Mouse (Mus musculus): ENCODE results near the gene Mybpc1.

DNA sequence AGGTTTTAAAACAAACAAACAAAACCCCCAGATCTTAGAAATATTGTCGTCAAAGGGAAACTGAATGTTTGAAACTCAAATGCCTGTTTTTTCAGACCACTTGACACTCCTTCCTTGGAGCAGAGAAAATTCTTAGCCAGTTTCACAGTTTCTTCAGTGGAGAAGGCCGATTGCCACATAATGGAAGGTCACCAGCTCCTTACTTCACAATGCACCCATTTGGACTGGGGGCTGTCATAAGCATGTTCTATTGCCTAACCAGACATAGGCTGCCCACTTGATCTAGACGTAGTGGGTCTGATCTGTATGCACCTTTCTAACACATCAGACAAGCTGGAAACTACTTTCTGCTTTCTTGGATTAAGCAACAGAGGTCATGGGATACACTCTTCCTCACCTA is 100.5 kb downstream of the Mybpc1 start:
- TF ChIP-seq TBP (IDR thresholded peaks at IDR 0.05; ENCODE audit: low read depth, low read length) (no peak), CTCF (IDR thresholded peaks at IDR 0.05 in 2 of 3, conservative IDR thresholded peaks at IDR 0.05 in 1 of 3; ENCODE audit: control insufficient read depth in 1 of 3, insufficient read depth in 1 of 3, low read depth in 2 of 3, low read length in 3 of 3, poor library complexity in 1 of 3, severe bottlenecking in 1 of 3) (no peak), POLR2A (IDR thresholded peaks at IDR 0.05; ENCODE audit: control insufficient read depth in 1 of 2, insufficient read depth in 1 of 2, low read depth in 1 of 2, low read length in 2 of 2, poor library complexity in 1 of 2) (no peak), NELFE (IDR thresholded peaks at IDR 0.05; ENCODE audit: low read depth, low read length) (no peak), HCFC1 (IDR thresholded peaks at IDR 0.05; ENCODE audit: low read depth, low read length) (no peak)
